Mouse (Mus musculus): ENCODE results near the gene Spon1. TPM values are rescaled to one million over a fixed set of nuclear protein-coding genes. Genes with fewer than 3 reads are reported as not detected.

Gene Spon1
- polyA plus RNA-seq, 1 experiment from 2014 or later, result 62.4 TPM

DNA sequence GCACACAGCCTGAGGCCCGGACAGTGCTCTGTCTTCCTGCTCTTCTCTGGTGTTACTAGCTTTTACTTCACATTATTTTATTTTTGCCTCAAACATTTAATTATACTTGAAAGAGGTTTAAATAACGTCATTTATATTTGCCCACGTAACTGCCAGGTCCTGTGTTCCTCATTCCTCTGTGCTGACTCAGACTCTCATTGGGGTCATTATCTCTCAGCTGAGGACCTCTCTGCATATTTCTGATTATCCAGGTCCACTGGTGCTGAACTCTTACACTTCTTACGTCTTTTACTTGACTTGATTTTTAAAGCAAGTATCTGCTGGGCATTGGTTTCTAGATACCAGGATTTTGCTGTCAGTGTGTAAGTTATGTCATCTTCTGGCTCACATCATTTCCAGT, 287.9 kb downstream of the Spon1 start:
- Histone ChIP-seq H3K27ac (no peak overlapping the region), H3K4me2 (replicated peaks) (no peak overlapping the region), H3K36me3 (no peaks in the 10 kb centered on the region; the same call in 1 of the 2 replicates), H3K4me1 (replicated peaks) (peaks cover 4% of the 10 kb centered on the region; the same call in 1 of the 2 replicates), H3K4me3 (replicated peaks) (no peak overlapping the region), H3K9me3 (no peaks in the 10 kb centered on the region), H3K27me3 (no peaks in the 10 kb centered on the region), H3K9ac (replicated peaks) (no peak overlapping the region)
- ATAC-seq, result no peak
- WGBS, result 91% methylated on average over 4 of the region's 4 CpGs

DNA sequence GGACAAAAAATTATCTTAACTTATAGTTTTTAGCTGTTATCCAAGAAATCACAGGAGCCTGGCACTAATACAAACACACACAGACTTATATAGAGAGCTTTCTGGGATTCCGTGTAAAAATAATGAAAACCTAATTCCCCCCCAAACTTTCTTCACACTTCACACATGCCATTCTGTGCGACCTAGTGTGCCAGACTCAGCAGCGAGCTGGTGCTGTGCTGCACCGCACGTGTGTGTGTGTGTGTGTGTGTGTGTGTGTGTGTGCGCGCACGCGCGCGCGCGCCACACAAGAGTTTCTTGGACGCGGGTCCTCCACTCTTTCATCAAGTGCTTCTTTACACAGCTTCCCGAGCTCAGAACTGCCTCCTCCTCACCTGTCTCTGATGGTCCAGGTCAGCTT, 292.4 kb downstream of the Spon1 start:
- no peak overlapping the region for H3K4me2 ChIP-seq (replicated peaks)
- H3K36me3 ChIP-seq, result no peaks in the 10 kb centered on the region; the same call in 1 of the 2 replicates
- 91% methylated on average over 16 of the region's 16 CpGs for WGBS
- no peak overlapping the region for H3K4me3 ChIP-seq (replicated peaks)
- H3K4me1 ChIP-seq (replicated peaks), result peaks cover 4% of the 10 kb centered on the region; the same call in 1 of the 2 replicates
- ATAC-seq, result no peak
- H3K9me3 ChIP-seq, result no peaks in the 10 kb centered on the region
- no peaks in the 10 kb centered on the region for H3K27me3 ChIP-seq
- no peak overlapping the region for H3K27ac ChIP-seq
- no peak overlapping the region for H3K9ac ChIP-seq (replicated peaks)

DNA sequence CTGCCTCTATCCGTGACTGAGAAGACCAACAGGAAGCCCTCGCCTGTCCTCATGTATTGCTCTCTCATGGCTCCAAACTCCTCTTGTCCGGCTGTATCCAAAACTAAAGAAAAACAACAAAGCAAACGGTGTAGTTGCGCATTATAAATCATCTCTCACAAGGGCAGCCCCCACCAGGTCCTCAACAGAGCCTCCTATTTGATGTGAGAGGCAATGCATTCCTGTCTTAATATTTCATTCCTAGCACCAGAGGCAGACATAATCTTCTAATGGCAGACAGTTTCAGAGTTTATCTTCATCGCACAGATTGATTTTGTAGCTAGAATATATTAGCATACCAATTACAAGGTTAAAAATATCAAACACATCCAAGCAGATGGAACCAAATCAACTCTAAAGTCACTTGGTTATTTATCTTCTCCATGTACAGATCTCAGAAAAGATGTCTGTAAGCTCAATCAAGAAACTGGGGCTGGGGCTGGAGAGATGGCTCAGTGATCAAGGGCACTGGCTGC, 293.2 kb downstream of the Spon1 start:
- Histone ChIP-seq H3K4me2 (replicated peaks) (no peak overlapping the region), H3K36me3 (no peaks in the 10 kb centered on the region; the same call in 1 of the 2 replicates), H3K9me3 (no peaks in the 10 kb centered on the region), H3K27me3 (no peaks in the 10 kb centered on the region), H3K4me1 (replicated peaks) (peaks cover 7% of the 10 kb centered on the region), H3K27ac (no peak overlapping the region), H3K9ac (replicated peaks) (no peak overlapping the region), H3K4me3 (replicated peaks) (no peak overlapping the region)
- ATAC-seq, result no peak
- 75% methylated on average over 6 of the region's 6 CpGs for WGBS

DNA sequence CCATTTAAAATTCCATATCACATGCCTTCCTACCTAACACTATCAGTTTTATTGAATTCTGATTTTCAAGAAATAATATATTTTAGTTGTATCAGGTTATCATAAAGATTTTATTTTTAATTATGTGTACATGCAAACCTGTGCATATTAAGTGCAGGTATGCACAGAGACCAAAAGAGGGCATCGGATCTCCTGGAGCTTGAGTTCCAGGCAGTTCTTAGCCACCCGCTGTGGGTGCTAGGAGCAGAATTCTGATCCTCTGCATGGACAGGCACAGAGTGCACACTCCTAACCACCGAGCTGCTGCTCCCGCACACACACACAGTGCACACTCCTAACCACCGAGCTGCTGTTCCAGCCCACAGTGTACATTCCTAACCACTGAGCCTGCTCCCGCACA, 294.6 kb downstream of the Spon1 start:
- 93% methylated on average over 6 of the region's 6 CpGs for WGBS
- Histone ChIP-seq H3K9me3 (no peaks in the 10 kb centered on the region), H3K4me1 (replicated peaks) (peaks cover 9% of the 10 kb centered on the region), H3K4me3 (replicated peaks) (no peak overlapping the region), H3K9ac (replicated peaks) (no peak overlapping the region), H3K27me3 (no peaks in the 10 kb centered on the region), H3K36me3 (no peaks in the 10 kb centered on the region), H3K27ac (no peak overlapping the region), H3K4me2 (replicated peaks) (no peak overlapping the region)
- ATAC-seq, result no peak

DNA sequence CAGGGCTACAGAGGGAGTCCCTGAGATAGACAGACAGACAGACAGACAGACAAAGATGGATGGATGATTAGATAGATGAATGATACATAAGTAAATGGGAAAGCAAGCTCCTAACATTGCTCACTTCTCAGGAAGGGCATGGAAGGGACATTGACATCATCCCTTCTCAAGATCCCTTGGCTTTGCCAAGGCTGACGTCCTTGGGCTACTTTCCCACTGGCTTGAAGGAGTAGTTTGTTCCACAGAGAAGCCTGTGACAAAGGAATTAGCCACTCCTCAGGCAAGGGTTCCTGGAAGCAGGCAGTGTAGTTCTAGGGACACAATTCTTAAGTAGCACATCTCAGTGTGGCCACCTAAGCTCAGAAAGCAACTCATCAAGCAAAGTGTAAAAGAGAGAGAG, 296.7 kb downstream of the Spon1 start:
- Histone ChIP-seq H3K9ac (replicated peaks) (no peak overlapping the region), H3K4me1 (replicated peaks) (peaks cover 21% of the 10 kb centered on the region), H3K4me2 (replicated peaks) (no peak overlapping the region), H3K9me3 (no peaks in the 10 kb centered on the region), H3K36me3 (no peaks in the 10 kb centered on the region), H3K27me3 (no peaks in the 10 kb centered on the region), H3K4me3 (replicated peaks) (no peak overlapping the region), H3K27ac (no peak overlapping the region)
- no peak for ATAC-seq
- 71% methylated on average over 1 of the region's 1 CpGs for WGBS

DNA sequence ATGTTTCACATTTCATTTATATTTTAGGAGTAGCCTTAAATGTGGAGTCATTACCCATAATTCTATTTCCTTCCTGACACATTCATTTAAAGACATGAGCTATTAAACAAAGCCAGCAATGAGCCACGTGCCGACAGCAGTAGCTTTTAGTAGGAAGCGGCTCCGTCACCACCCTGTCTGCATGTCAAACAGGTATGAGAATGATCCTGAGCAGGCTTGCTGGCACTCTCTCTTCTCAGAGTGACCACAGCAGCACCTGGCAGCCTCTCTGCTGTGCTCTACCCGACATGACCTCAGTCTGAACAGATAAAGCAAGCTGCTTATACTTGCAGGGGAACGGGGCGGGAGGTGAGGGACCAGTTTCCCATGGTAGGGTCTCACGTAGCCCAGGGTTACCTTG, 297.7 kb downstream of the Spon1 start:
- Histone ChIP-seq H3K4me3 (replicated peaks) (no peak overlapping the region), H3K27me3 (no peaks in the 10 kb centered on the region), H3K4me2 (replicated peaks) (no peak overlapping the region), H3K27ac (no peak overlapping the region), H3K4me1 (replicated peaks) (peaks cover 21% of the 10 kb centered on the region), H3K36me3 (no peaks in the 10 kb centered on the region), H3K9ac (replicated peaks) (no peak overlapping the region), H3K9me3 (no peaks in the 10 kb centered on the region)
- WGBS, result 75% methylated on average over 8 of the region's 8 CpGs
- no peak for ATAC-seq

DNA sequence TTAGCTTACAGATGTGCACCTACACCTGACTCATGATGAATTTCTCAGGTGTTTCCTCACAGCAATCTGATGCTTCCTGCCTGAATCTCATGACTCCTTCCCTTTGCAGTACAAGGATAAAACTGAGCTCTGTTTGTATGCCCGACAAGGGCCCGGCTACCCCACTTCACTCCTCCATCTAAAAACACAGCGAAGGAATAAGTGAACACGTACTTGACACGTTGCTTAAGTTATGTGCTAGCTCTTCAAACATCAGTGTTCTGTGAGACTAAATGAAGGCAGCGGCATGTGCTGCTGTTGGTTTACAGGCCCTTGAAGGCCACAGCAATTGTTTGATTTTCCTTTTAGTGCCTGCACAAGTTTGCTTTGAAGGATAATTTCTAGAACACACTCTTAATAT, 298.2 kb downstream of the Spon1 start:
- Histone ChIP-seq H3K27ac (no peak overlapping the region), H3K4me1 (replicated peaks) (peaks cover 21% of the 10 kb centered on the region), H3K27me3 (no peaks in the 10 kb centered on the region), H3K9me3 (no peaks in the 10 kb centered on the region), H3K9ac (replicated peaks) (no peak overlapping the region), H3K4me3 (replicated peaks) (no peak overlapping the region), H3K36me3 (no peaks in the 10 kb centered on the region), H3K4me2 (replicated peaks) (no peak overlapping the region)
- 84% methylated on average over 6 of the region's 6 CpGs for WGBS
- ATAC-seq, result no peak

DNA sequence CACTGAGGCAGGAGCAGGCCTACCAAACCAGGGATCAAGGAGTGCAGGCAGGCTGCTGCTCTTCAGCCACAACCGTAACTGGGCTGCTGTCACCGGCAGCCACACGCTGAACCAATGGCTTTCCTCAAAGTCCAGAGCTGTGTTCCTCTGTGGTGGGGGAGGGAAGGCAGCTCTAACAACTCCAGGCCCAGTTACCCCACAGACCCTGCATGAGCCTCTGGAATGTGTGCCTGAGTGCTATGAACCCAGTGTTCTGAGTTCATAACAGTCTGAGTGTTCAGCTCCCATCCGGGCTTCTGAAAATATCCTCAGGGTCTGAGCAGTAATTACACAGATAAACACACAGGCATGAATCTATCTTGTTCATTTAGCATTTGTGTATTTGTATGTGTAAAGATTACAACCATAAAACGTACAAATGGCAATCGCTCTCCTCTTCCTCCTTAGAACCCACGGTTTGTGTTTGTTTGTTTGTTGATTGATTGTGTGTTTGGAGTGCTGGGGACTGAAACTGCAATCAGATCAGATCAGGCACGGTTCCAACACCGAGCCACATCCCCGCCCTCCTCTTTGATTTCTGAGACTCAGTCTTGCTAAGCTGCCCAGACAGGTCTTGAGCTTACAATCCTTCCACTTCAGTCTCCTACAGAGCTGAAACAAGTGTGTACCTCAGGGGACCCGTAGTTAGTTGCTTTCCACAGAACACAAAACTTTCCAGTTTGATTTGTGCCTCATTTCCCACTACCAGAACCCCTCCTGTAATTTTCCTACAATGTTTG, 299.8 kb downstream of the Spon1 start:
- no peak for ATAC-seq
- H3K27me3 ChIP-seq, result no peaks in the 10 kb centered on the region
- H3K9me3 ChIP-seq, result no peaks in the 10 kb centered on the region
- H3K9ac ChIP-seq (replicated peaks), result no peak overlapping the region
- no peak overlapping the region for H3K4me2 ChIP-seq (replicated peaks)
- no peak overlapping the region for H3K4me3 ChIP-seq (replicated peaks)
- no peak overlapping the region for H3K27ac ChIP-seq
- WGBS, result 31% methylated on average over 11 of the region's 11 CpGs
- no peaks in the 10 kb centered on the region for H3K36me3 ChIP-seq
- peaks cover 21% of the 10 kb centered on the region for H3K4me1 ChIP-seq (replicated peaks)

DNA sequence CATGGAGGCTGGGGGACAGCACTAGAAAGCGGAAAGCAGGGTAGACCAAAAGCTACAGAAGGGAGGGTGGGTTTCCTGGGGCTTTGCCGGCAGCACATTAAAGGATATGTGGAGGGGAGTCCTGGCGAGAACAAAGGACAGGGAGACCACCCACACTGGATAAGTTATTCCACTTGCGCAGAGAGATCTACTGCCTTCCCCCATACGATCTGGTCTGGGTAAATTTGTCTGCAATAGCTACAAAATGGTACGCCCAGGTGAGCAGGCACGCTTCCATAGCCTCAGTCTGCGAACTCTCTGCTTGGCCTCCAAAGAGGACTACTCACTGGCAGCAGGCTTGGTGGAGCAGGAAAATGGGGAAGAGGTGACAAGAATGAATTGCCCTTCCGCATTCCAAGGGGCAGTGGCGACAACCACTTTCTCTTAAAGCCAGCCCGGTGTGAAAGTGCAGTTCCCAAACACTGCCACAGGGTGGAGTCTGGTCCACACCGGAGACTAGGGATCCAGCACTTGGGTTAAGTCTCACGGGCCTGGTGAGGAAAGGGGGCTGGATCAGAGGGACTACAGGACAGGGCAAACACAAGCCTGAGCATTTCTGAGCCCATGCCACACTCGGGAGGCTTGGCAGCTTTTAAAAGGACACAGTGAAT, 300.9 kb downstream of the Spon1 start:
- Histone ChIP-seq H3K4me2 (replicated peaks) (peak overlapping the region; percentile 52), H3K27me3 (no peaks in the 10 kb centered on the region), H3K27ac (no peak overlapping the region), H3K36me3 (no peaks in the 10 kb centered on the region), H3K4me1 (replicated peaks) (peaks cover 27% of the 10 kb centered on the region), H3K4me3 (replicated peaks) (peak overlapping the region; percentile 24; the same call in 1 of the 2 replicates), H3K9me3 (no peaks in the 10 kb centered on the region), H3K9ac (replicated peaks) (0 out of 2 replicates have a peak overlapping the region, but pooled peaks have one; percentile 39)
- 9% methylated on average over 14 of the region's 14 CpGs for WGBS
- ATAC-seq, result peak; percentile 83

DNA sequence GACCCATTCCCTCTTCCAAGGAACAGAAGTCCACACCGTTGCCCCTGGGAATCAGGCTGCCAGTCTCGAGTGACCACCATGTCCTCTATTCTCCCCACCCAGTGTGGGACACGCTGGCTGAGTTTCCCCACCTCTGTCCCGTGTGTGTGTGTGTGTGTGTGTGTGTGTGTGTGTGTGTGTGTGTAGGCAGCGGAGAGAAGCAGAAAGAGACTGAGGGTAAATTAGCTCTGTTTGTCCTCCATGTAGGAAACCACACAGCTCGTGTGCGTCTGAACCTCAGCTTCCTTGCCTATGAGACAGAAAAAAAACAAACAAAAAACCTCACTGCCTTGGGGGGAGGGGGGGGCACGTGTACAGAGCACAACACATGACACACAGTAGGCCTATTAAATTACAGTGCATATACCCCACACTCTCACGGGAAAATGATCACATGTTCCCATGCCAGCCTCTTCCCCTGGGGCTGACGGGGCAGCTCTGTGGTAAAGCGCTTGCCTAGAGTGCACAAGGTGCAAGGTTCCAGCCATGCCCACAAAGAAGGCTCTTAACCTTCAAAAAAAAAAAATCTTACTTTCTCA, 303.2 kb downstream of the Spon1 start:
- Histone ChIP-seq H3K27ac (no peak overlapping the region), H3K4me2 (replicated peaks) (no peak overlapping the region), H3K4me3 (replicated peaks) (no peak overlapping the region), H3K9ac (replicated peaks) (no peak overlapping the region), H3K27me3 (no peaks in the 10 kb centered on the region), H3K9me3 (no peaks in the 10 kb centered on the region), H3K4me1 (replicated peaks) (peaks cover 29% of the 10 kb centered on the region), H3K36me3 (no peaks in the 10 kb centered on the region)
- 88% methylated on average over 11 of the region's 11 CpGs for WGBS
- ATAC-seq, result no peak

DNA sequence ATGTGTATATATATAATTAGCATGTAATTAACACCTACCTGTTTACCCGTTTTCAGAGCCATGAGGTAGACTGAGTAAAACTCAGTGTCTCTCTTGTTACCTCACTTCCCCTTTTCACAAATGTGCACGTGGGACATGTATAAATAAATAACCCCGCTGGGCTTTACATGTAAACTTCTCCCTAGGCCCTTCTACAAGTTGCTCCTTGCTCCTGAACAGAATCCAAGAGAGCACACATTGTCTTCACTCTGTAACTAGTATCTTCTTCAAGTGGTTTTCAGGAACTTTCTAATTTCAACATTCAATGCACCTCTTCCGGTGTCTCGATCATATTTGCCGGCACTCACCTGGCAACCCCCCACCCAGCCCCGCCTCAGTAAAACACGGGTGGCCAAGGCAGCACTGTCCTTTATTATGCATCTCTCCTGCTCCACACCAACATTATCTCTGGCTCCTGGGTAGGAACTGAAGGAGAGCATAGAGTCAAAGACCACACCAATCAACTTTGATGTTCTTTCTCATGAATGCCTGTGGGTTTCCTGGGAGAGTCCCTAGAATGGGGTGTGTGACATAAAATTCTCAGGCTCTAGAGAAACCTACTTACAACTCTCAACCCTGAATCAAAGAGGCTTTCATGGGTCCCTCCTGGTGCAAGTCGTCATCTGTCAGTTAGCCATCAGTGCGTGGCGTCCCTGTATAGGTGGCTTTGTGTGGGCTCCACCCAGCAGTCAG, 304.1 kb downstream of the Spon1 start:
- no peak overlapping the region for H3K4me2 ChIP-seq (replicated peaks)
- H3K4me3 ChIP-seq (replicated peaks), result no peak overlapping the region
- no peaks in the 10 kb centered on the region for H3K9me3 ChIP-seq
- no peak overlapping the region for H3K27ac ChIP-seq
- H3K9ac ChIP-seq (replicated peaks), result no peak overlapping the region
- 87% methylated on average over 11 of the region's 11 CpGs for WGBS
- ATAC-seq, result no peak
- H3K27me3 ChIP-seq, result no peaks in the 10 kb centered on the region
- peaks cover 29% of the 10 kb centered on the region for H3K4me1 ChIP-seq (replicated peaks)
- no peaks in the 10 kb centered on the region for H3K36me3 ChIP-seq

DNA sequence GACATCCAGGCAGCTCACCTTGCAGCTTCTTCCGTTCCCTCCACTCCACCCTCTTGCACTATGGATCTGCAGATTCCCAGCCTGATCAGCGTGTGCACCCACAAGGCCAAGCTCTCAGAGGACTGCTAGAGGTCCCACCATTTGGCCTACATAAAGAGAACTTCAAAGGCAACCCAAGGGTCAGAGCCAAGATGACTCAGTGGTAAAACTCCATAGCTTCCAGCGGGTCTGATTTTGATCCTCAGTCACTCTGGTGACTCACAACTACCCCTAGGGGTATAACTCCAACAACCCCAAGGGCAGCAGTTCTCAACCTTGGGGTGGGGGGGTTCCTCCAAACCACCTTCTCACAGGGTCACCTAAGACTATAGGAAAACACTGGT, 304.7 kb downstream of the Spon1 start:
- Histone ChIP-seq H3K4me3 (replicated peaks) (no peak overlapping the region), H3K27me3 (no peaks in the 10 kb centered on the region), H3K4me2 (replicated peaks) (no peak overlapping the region), H3K36me3 (no peaks in the 10 kb centered on the region), H3K9me3 (no peaks in the 10 kb centered on the region), H3K9ac (replicated peaks) (no peak overlapping the region), H3K4me1 (replicated peaks) (peaks cover 26% of the 10 kb centered on the region), H3K27ac (no peak overlapping the region)
- WGBS, result 92% methylated on average over 3 of the region's 3 CpGs
- ATAC-seq, result no peak

All from midbrain, embryonic 13.5 days (tissue).